Mouse (Mus musculus): Measurements from ENCODE around the gene Mcrip2.

Gene Mcrip2

GRCm38 (mm10) chr17:25833961-25834594, 34.5 kb downstream of the Mcrip2 start:
- no peak for DNase-seq (ENCODE audit: low spot score)

GRCm38 (mm10) chr17:25833291-25833663, 35.3 kb downstream of the Mcrip2 start, which contains the start of gene Stub1:
TSS of gene Stub1 (minus strand) at chr17:25833404.
- peak; percentile 89 for DNase-seq (ENCODE audit: low spot score)

DNA sequence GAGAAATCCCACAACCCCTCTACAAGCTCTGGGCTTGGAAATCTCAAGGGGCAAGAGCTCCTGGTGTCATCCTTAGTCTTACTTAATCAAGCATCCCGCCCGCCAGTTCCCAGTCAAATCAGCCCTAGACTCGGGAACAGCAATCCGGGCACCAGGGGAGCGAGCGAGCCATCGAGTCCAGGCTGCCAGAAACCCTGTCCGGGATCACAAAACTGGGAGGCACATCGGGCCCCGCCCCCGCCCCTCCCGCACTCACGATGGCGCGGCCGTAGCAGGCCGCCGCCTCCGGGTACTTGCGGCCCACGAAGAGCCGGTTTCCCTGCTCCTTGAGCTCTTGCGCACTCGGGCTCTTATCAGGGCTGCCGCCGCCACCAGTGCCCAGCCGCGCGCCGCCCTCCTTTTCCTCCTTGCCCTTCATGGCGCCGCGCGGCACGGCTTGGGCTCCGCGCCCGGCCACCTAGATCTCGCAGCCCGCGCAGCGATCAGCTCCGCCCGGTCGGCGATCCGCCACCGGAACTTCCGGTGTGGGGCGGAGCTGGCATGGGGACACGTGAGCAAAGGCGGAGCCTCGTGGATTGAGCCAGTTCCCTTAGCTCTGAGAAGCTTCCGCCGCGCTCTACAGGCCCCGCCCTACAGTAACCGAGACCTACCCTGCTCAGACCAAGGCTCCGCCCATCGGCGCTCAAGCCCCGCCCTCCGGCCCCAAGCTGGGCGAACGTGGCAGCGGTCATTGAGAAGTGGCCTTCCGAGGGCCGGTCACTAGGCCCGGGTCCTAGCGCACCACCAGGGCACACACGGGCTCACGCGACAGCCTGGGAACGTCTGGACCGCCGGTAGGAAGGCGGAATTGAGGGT, 35.9 kb downstream of the Mcrip2 start:
- peak; percentile 99 for DNase-seq (ENCODE audit: low spot score)

DNA sequence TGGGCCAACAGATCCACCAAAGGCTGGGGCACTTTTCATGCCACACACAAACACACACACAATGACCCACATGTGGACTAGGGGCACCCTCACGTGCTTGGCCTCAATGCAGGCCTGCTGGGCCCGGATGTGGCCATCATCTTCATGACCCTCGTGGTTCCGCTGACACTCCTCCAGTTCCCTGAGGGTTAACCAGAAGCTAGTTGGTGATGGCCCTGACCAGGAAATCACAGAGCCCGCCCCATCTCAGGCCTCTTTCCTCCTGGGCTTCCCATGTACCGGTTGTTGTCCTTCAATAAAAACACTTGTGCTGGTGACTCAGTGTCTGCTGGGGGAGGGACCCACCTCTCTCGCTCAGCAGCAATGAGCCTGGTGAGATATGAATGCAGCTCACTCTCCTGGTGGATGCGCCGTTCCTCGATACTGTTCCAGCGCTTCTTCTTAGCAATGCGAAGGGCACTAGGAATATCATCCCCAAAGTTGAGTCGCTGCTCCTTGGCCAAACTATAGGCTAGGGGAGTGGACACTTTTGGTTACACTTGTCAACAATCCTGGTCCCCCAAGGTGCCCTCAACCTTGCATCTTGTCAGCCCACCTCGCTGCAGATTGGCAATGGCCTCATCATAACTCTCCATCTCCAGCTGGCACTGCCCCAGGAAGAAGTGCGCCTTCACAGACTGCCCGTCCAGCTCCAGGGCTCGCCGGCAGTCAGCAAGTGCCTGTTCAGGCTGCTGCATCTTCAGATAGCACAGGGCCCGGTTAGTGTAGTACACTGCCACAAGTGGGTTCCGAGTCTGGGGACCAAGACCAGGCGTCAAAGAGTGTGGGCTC, 36.9 kb downstream of the Mcrip2 start:
- no peak for DNase-seq (ENCODE audit: low spot score)

- no peak for DNase-seq (ENCODE audit: low spot score)
Measured at GRCm38 (mm10) chr17:25830806-25831431, 37.6 kb downstream of the Mcrip2 start.

GRCm38 (mm10) chr17:25830200-25830753, 38.3 kb downstream of the Mcrip2 start:
- DNase-seq (ENCODE audit: low spot score): no peak

- no peak for DNase-seq (ENCODE audit: low spot score)
Measured at GRCm38 (mm10) chr17:25829558-25830017, 39.0 kb downstream of the Mcrip2 start.

DNA sequence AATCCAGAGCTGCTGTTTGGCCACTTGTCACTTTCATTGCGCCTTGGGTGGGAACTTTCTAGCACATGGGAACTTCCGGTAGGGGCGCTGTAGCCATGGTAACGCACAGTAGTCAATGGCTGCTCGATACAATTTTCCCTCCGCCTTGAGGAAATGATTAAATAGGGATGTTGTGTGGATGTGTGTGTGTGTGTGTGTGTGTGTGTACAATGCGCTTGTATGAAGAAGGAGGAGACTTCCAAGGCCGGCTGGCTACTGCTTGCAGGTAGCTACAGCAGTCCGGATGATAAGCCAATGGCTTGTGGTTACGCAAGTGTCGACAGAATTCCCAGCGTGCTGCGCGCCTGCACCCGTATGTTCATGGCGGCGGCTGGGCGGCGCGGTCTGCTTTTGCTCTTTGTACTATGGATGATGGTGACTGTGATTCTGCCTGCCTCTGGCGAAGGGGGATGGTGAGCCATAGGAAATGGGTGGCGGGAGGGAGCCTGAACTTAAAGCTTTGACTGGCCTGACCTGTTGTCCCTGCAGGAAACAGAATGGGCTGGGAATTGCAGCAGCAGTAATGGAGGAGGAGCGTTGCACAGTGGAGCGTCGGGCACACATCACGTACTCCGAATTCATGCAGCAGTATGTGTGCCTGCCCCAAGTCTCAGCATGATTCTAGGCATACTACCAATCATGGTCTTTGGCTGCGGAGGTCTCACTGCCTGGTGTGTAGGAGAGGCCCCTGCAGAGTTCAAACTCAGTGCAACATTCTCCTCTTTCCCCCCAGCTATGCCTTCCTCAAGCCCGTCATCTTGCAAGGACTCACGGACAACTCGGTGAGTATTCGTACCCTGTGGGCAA, 39.6 kb downstream of the Mcrip2 start, which contains the start of gene Jmjd8:
TSS of gene Jmjd8 (plus strand) at position 156 of the 846 bp plus-strand sequence.
- DNase-seq (ENCODE audit: low spot score): peak; percentile 84

- DNase-seq (ENCODE audit: low spot score): no peak
Measured at GRCm38 (mm10) chr17:25828223-25828594, 40.4 kb downstream of the Mcrip2 start.

DNA sequence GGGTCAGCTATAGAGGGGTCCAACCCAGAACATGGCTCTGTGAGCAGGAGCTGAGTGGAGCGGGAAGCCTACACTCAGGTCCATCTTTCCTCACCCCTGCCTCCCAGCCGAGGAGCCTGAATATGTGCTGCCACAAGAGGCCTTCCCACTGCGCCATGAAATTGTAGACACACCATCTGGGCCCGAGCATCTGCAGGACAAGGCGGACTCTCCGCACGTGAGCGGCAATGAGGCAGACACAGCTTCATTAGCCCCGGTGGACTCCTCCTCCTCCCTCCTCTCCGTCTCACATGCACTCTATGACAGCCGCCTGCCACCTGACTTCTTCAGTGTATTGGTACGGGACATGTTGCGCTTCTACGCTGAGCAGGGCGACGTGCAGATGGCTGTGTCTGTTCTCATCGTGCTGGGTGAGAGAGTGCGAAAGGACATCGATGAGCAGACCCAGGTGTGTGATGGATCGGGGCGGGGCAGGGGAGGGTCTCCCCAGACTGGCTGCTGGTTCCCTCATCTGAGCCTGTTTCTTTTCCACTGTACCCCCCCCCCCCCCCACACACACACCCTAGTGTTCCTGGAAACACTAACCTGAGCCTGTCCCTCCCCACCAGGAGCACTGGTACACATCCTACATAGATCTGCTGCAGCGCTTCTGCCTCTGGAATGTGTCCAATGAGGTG, 40.9 kb downstream of the Mcrip2 start:
- no peak for DNase-seq (ENCODE audit: low spot score)

- DNase-seq (ENCODE audit: low spot score): no peak
Measured at GRCm38 (mm10) chr17:25827011-25827410, 41.6 kb downstream of the Mcrip2 start.

DNA sequence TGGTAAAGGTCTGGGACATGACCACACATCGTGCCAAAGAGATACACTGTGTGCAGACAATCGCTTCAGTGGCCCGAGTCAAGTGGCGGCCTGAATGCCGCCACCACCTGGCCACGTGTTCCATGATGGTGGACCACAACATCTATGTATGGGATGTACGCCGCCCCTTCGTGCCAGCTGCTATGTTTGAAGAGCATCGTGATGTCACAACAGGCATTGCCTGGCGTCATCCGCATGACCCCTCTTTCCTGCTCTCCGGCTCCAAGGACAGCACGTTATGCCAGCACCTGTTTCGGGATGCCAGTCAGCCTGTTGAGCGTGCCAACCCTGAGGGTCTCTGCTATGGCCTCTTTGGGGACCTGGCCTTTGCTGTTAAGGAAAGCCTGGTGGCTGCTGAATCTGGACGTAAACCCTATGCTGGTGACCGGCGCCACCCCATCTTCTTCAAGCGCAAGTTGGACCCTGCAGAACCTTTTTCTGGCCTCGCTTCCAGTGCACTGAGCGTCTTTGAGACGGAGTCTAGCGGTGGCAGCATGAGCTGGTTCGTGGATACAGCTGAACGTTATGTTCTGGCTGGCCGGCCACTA, 42.5 kb downstream of the Mcrip2 start:
- DNase-seq (ENCODE audit: low spot score): no peak

- DNase-seq (ENCODE audit: low spot score): no peak
Measured at GRCm38 (mm10) chr17:25825311-25825710, 43.3 kb downstream of the Mcrip2 start.

DNA sequence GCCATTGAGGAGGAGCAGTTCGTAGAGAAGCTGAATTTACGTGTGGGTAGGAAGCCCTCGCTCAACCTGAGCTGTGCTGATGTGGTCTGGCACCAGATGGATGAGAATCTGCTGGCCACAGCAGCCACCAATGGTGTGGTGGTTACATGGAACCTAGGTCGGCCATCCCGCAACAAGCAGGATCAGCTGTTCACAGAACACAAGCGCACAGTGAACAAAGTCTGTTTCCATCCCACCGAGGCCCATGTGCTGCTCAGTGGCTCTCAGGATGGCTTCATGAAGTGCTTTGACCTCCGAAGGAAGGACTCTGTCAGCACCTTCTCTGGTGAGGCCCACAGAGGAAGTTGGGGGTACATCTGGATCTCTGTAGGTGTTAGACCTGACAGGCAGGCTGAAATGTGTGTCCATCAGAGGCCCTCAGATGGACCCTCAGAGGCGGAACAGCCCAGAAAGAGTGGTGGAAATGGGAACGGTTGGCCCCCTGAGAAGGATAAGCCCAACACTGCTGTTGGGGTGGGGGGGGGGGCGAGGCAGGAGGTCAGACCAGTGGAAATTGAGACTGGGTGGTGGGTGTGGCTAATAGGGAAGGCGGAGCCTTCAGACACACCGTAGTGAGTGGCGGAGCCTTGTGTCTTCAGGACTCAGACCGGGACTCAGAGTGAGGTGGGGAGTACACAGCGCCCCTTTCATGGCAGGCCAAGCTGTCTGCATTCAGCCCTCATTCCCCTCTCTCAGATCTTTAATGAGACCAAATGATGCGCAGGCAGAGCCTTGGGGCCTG, 44.0 kb downstream of the Mcrip2 start:
- no peak for DNase-seq (ENCODE audit: low spot score)

DNA sequence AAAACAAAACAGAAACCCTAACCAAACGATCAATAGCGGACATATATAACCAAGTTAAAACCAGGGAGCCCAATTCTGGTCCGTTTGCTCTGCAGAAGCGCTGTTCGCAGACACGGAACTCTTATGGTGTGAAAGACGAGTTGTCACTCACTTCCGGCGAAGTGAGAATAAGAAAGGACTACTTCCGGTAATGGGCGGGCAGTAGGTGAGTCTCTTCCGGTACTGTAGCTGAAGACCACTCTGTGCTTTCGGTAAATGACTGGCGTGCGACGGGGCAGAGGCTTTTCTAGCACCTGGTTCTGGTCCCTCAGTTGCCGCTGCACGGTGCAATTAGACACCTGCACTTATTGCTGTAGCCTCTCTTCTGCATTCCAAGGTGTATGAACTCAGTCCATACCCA, 45.1 kb downstream of the Mcrip2 start, which contains the start of gene Wdr24:
TSS of gene Wdr24 (plus strand) at position 176 of the 400 bp plus-strand sequence.
- peak; percentile 86 for DNase-seq (ENCODE audit: low spot score)

DNA sequence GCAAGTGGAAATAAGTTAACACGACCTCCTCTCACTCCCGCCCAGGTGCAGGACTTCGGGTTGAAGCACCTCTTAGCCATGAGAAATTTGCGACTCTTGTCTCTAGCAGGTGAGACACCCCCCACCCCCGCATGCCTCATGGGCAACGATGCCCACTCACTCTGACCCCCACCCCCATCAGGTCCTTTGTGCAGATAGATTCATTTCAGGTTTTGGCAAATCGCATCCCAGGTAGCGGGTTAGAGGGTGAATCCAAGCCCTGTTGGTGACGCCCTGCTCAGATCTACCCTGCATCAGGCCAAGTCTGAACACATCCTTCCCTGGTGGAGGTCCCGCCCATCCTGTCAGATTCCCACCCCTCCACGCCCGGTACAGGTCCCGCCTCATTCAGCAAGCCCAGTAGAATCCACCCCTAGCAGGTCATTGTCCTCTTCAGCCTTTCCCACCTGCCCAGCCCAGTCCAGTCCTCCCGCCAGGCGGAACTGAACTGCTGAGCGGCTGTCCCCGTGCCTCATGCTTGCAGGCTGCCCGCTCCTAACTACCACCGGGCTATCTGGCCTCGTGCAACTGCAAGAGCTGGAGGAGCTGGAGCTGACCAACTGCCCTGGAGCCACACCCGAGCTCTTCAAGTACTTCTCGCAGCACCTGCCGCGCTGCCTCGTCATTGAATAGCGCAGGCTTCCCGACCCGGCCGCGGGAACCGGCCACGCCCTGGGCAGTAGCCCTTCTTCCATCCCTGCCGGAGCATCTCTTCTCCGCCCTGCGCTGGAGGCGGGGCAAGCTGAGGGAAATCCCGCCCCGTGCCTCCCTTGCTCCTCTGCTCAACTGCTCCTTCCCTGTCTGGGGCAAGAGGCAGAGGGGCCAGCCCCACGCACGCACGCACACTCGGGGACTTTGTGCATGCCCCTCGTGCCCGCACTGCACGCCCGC, 49.4 kb downstream of the Mcrip2 start:
- no peak for DNase-seq (ENCODE audit: low spot score)

DNA sequence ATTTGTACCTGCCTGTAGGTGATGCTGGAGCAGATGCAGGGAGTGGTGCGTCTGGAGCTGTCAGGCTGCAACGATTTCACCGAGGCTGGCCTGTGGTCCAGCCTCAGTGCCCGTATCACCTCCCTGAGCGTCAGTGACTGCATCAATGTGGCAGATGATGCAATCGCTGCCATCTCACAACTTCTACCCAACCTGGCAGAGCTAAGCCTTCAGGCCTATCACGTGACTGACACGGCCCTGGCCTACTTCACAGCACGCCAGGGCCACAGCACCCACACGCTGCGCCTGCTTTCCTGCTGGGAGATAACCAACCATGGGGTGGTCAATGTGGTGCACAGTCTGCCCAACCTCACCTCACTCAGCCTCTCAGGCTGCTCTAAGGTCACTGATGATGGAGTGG, 50.9 kb downstream of the Mcrip2 start:
- no peak for DNase-seq (ENCODE audit: low spot score)

All from layer of hippocampus, adult 11-12 months (tissue).